Mouse (Mus musculus): ENCODE measurements at regions not wholly inside any gene's neighbourhood (a gene's known extent, or its start where the extent isn't known, plus 50 kb on each side); places are given as distances from the start of the nearest gene placed in this dataset.

DNA sequence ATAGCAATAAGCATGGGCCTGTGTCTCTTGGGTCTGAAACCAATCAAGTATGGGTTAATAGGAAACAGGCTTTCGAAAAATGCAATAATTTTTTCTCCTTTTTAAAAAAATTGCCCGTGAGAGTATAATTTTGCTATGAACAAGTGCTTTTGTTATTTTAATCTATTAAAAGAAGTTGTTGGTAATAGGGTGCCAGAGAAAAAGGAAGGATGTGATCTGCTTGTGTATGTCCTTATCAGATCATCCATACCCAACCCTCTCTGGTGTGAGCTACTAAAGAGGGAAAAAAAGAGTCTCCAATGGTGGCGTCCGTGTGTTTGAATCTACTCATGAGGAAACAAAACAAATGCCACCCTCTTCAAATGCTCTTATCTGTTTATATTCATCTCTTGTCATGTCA lies 484.9 kb downstream of the Car8 start:
- TF ChIP-seq CTCF (IDR thresholded peaks at IDR 0.05; ENCODE audit: control insufficient read depth, insufficient read depth, low read length), result no peak
- TF ChIP-seq POLR2A (IDR thresholded peaks at IDR 0.05; ENCODE audit: borderline replicate concordance, control insufficient read depth, low read depth, low read length), result no peak

Data from bone marrow, adult 2 months (tissue).